ENCODE assay signal across 21 mouse cellular contexts in the genomic region with DNA sequence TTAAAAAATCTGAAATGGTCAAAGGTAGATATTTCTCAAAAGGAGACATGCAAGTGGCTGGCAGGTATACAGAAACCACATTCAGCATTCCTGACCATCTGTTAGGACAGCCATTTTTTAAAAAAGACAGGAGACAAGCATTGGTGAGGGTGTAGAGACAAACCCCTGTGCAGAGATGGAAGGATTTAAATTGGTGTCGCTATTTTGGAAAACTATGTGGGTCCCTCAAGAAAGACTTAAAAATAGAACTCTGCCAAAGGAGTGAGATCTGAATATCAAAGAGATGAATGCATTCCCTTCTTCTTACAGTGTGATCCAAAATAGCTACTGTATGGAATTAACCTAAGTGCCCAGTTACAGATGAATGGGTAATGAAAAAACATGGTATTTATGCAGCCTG. TPM values are rescaled to one million over a fixed set of nuclear protein-coding genes. Genes with fewer than 3 reads are reported as not detected.
"Had no signal": no experiment of that assay in that cellular context is flagged by ENCODE, and none has a peak within 500 bp of the region (broad histone marks: within the 10 kb centered on the region; RNA-seq: fewer than 3 reads in every experiment).

No protein-coding gene starts in this region.

- H3K4me3 ChIP-seq: limb, embryonic 13.5 days; midbrain, embryonic 13.5 days; stomach, embryonic 15.5 days had no signal

- H3K36me3 ChIP-seq: limb, embryonic 13.5 days; midbrain, embryonic 13.5 days; stomach, embryonic 15.5 days had no signal

- H3K9me3 ChIP-seq: limb, embryonic 13.5 days; midbrain, embryonic 13.5 days; stomach, embryonic 15.5 days had no signal

- H3K27ac ChIP-seq: kidney, postnatal 0 days; limb, embryonic 13.5 days; liver, embryonic 14.5 days; midbrain, embryonic 13.5 days; stomach, embryonic 15.5 days had no signal

- H3K4me1 ChIP-seq: limb, embryonic 13.5 days; midbrain, embryonic 13.5 days; stomach, embryonic 15.5 days had no signal

- DNase-seq: kidney, postnatal 36 days; layer of hippocampus, adult 9-11 months; layer of hippocampus, postnatal 36 days; left cerebral cortex, postnatal 4 days; lung, adult 18-20 months; lung, postnatal 36 days; right cerebral cortex, postnatal 14 days; thymus, postnatal 36 days had no signal

- H3K27me3 ChIP-seq: limb, embryonic 13.5 days; midbrain, embryonic 13.5 days; stomach, embryonic 15.5 days had no signal

- H3K9ac ChIP-seq: limb, embryonic 13.5 days; liver, embryonic 14.5 days; midbrain, embryonic 13.5 days; stomach, embryonic 15.5 days had no signal

- H3K4me2 ChIP-seq: limb, embryonic 13.5 days; midbrain, embryonic 13.5 days; stomach, embryonic 15.5 days had no signal

- ATAC-seq: midbrain, embryonic 13.5 days had no signal

RNA-seq across cellular contexts. Expression of gene Prss54, which starts 11.2 kb away (rescaled TPM):
- total RNA-seq: layer of hippocampus, adult 18-20 months; layer of hippocampus, postnatal 36 days; left cerebral cortex, postnatal 4 days; liver, adult 2 months; megakaryocyte progenitor cell, adult 5-6 weeks; midbrain, postnatal 0 days had no signal
- polyA plus RNA-seq: kidney, postnatal 0 days; limb, embryonic 13.5 days; liver, adult 2 months; liver, embryonic 14.5 days; lung, embryonic 16.5 days; midbrain, embryonic 13.5 days; midbrain, postnatal 0 days; neural tube, embryonic 14.5 days; spleen, adult 2 months; stomach, embryonic 15.5 days; thymus, postnatal 0 days had no signal

RNA-seq across cellular contexts. Expression of gene Ccdc113, which starts 53.5 kb away (rescaled TPM):
- total RNA-seq: liver, adult 2 months; megakaryocyte progenitor cell, adult 5-6 weeks had no signal
- polyA plus RNA-seq: liver, adult 2 months; liver, embryonic 14.5 days; spleen, adult 2 months had no signal
